Mouse (Mus musculus) heart, postnatal 0 days (tissue): ENCODE results near the gene Olfr935.
A peak's percentile ranks its signal among the peaks of the same experiment; 100 is the strongest.

Experiments
- CTCF ChIP-seq: IDR thresholded peaks from 2 replicates; pipeline ENCODE4 v1.5.1; 2016; ENCODE audit warnings: antibody characterized with exemption, control low read depth, low read depth
- EP300 ChIP-seq: IDR thresholded peaks from 2 replicates; pipeline ENCODE4 v1.6.1; 2016; ENCODE audit warnings: antibody characterized with exemption, low read depth

- TF ChIP-seq CTCF (peak; percentile 17; the same call in 1 of the 2 replicates), EP300 (no peak)
These were observed 45.4 kb downstream of the Olfr935 start for GRCm38 (mm10) chr9:38954124-38954416.
